Mouse (Mus musculus) heart, postnatal 0 days (tissue): ENCODE data around the gene Cpz. TPM values are rescaled to one million over a fixed set of nuclear protein-coding genes. Genes with fewer than 3 reads are reported as not detected.
A peak's percentile ranks its signal among the peaks of the same experiment; 100 is the strongest.

ENCODE experiments used
- ATAC-seq: fragments of 200-750 bp; cut with Nextera tagmentation; 2 replicates; pipeline ENCODE4 v1.8.0; 2017; ENCODE audit warnings: low read depth, moderate number of reproducible peaks, moderate library complexity; ENCODE audit not compliant: insufficient read depth
- DNase-seq: peaks from one replicate; pipeline ENCODE4 v3.0.0-alpha.2; 2016; ENCODE audit warnings: low spot score
- H3K27ac ChIP-seq: fragments of 300-500 bp; sonication (generic); 2 replicates; pipeline ENCODE4 v1.5.1; 2014; ENCODE audit warnings: low read depth, mild to moderate bottlenecking
- H3K27me3 ChIP-seq: fragments of 300-500 bp; sonication (generic); 2 replicates; pipeline ENCODE4 v1.6.1; 2014; ENCODE audit warnings: low read length, mixed read lengths; ENCODE audit not compliant: control insufficient read depth, insufficient read depth
- H3K36me3 ChIP-seq: fragments of 300-500 bp; sonication (generic); replicated peaks from 2 replicates; pipeline ENCODE4 v1.6.1; 2014; ENCODE audit warnings: low read length, mixed read lengths; ENCODE audit not compliant: control insufficient read depth, insufficient read depth
- H3K4me1 ChIP-seq: fragments of 300-500 bp; sonication (generic); 2 replicates; pipeline ENCODE4 v1.6.1; 2014; ENCODE audit warnings: antibody characterized with exemption; ENCODE audit not compliant: control insufficient read depth, insufficient read depth
- H3K4me2 ChIP-seq: fragments of 300-500 bp; sonication (generic); 2 replicates; pipeline ENCODE4 v1.6.1; 2014; ENCODE audit warnings: low read depth, mild to moderate bottlenecking, low read length, moderate library complexity
- H3K4me3 ChIP-seq: fragments of 300-500 bp; sonication (generic); 2 replicates; pipeline ENCODE4 v1.5.1; 2014; ENCODE audit warnings: low read depth, low read length
- H3K9ac ChIP-seq: fragments of 300-500 bp; sonication (generic); replicated peaks from 2 replicates; pipeline ENCODE4 v1.6.1; 2014; ENCODE audit warnings: low read depth, low read length, mixed read lengths
- H3K9me3 ChIP-seq: fragments of 300-500 bp; sonication (generic); replicated peaks from 2 replicates; pipeline ENCODE4 v1.6.1; 2016; ENCODE audit warnings: low read length; ENCODE audit not compliant: control insufficient read depth
- CTCF ChIP-seq: IDR thresholded peaks from 2 replicates; pipeline ENCODE4 v1.5.1; 2016; ENCODE audit warnings: antibody characterized with exemption, control low read depth, low read depth
- EP300 ChIP-seq: IDR thresholded peaks from 2 replicates; pipeline ENCODE4 v1.6.1; 2016; ENCODE audit warnings: antibody characterized with exemption, low read depth
- WGBS: fragments of 180-500 bp; shearing (Covaris S2); extraction: QIAGEN DNeasy Blood & Tissue Kit; methylation state at CpG from one replicate; pipeline ENCODE4 v1.1.7; 2014; 5-methylcytosine and 5-hydroxymethylcytosine counted together
- polyA plus RNA-seq: library from polyadenylated mRNA; unstranded; fragments of >200 nt; fragmentation: Nextera tagmentation; extraction: Ambion mirVana; gene quantifications from 2 replicates; pipeline ENCODE4 v1.2.1, GENCODE M21; 2015
- total RNA-seq: library from RNA; depleted of rRNA; stranded (reverse); fragments of >200 nt; gene quantifications from 2 replicates; pipeline ENCODE4 v1.2.3, GENCODE M21; 2014; ENCODE audit warnings: low replicate concordance

Cpz gene
- total and polyA plus RNA-seq, 2 experiments from 2014 or later: 3.8 to 6.8 TPM

- ATAC-seq: no peak
- 53% methylated on average over 4 of the region's 4 CpGs for WGBS
- TF ChIP-seq CTCF (no peak), EP300 (no peak)
Measured at GRCm38 (mm10) chr5:35539576-35539975, 14.1 kb upstream of the Cpz start.

GRCm38 (mm10) chr5:35538022-35538421 lies 12.5 kb upstream of the Cpz start:
- no peak for TF ChIP-seq CTCF
- no peak for TF ChIP-seq EP300
- H3K36me3 ChIP-seq: no peaks in the 10 kb centered on the region
- H3K9ac ChIP-seq: no peak overlapping the region
- H3K9me3 ChIP-seq: no peaks in the 10 kb centered on the region
- WGBS: 64% methylated on average over 3 of the region's 3 CpGs
- DNase-seq (no peak), ATAC-seq (no peak)
- H3K4me1 ChIP-seq: no peaks in the 10 kb centered on the region
- H3K27me3 ChIP-seq: no peaks in the 10 kb centered on the region
- H3K4me2 ChIP-seq: no peak overlapping the region
- no peak overlapping the region for H3K27ac ChIP-seq
- H3K4me3 ChIP-seq: no peak overlapping the region

More at GRCm38 (mm10) chr5:35539576-35539975, 14.1 kb upstream of the Cpz start:
- no peaks in the 10 kb centered on the region for H3K9me3 ChIP-seq
- H3K27ac ChIP-seq: no peak overlapping the region
- H3K27me3 ChIP-seq: no peaks in the 10 kb centered on the region
- H3K4me1 ChIP-seq: no peaks in the 10 kb centered on the region
- no peak for DNase-seq
- no peak overlapping the region for H3K4me3 ChIP-seq
- no peaks in the 10 kb centered on the region for H3K36me3 ChIP-seq
- H3K4me2 ChIP-seq: no peak overlapping the region
- H3K9ac ChIP-seq: no peak overlapping the region

- ATAC-seq (no peak), DNase-seq (no peak)
- whole genome bisulfite sequencing: 71% methylated on average over 1 of the region's 1 CpGs
- no peak overlapping the region for H3K9ac ChIP-seq
- no peak for TF ChIP-seq CTCF
- TF ChIP-seq EP300: no peak
- no peak overlapping the region for H3K27ac ChIP-seq
- no peak overlapping the region for H3K4me3 ChIP-seq
- H3K27me3 ChIP-seq: no peaks in the 10 kb centered on the region
- H3K4me2 ChIP-seq: no peak overlapping the region
- H3K36me3 ChIP-seq: no peaks in the 10 kb centered on the region
- no peaks in the 10 kb centered on the region for H3K9me3 ChIP-seq
- no peaks in the 10 kb centered on the region for H3K4me1 ChIP-seq
Measured at GRCm38 (mm10) chr5:35537474-35537873, 12.0 kb upstream of the Cpz start.

GRCm38 (mm10) chr5:35536271-35536670 lies 10.8 kb upstream of the Cpz start:
- WGBS: 64% methylated on average over 3 of the region's 3 CpGs
- peak; percentile 26; the same call in 1 of the 2 replicates for TF ChIP-seq CTCF
- no peak for TF ChIP-seq EP300
- H3K9ac ChIP-seq: no peak overlapping the region
- no peak overlapping the region for H3K4me3 ChIP-seq
- no peak overlapping the region for H3K27ac ChIP-seq
- no peak overlapping the region for H3K4me2 ChIP-seq
- H3K9me3 ChIP-seq: no peaks in the 10 kb centered on the region
- H3K27me3 ChIP-seq: no peaks in the 10 kb centered on the region
- H3K36me3 ChIP-seq: no peaks in the 10 kb centered on the region
- ATAC-seq (no peak), DNase-seq (no peak)
- no peaks in the 10 kb centered on the region for H3K4me1 ChIP-seq

GRCm38 (mm10) chr5:35531586-35531985 lies 6.1 kb upstream of the Cpz start:
- H3K27me3 ChIP-seq: peaks cover 8% of the 10 kb centered on the region
- H3K36me3 ChIP-seq: no peaks in the 10 kb centered on the region
- no peak overlapping the region for H3K4me2 ChIP-seq
- no peak overlapping the region for H3K4me3 ChIP-seq
- no peak for TF ChIP-seq CTCF
- TF ChIP-seq EP300: no peak
- H3K4me1 ChIP-seq: no peaks in the 10 kb centered on the region
- WGBS: 15% methylated on average over 10 of the region's 10 CpGs
- no peaks in the 10 kb centered on the region for H3K9me3 ChIP-seq
- H3K9ac ChIP-seq: no peak overlapping the region
- DNase-seq: peak; percentile 47
- H3K27ac ChIP-seq: no peak overlapping the region
- 0 out of 2 replicates have a peak, but pooled peaks have one; percentile 36 for ATAC-seq

GRCm38 (mm10) chr5:35530442-35530841 lies 4.9 kb upstream of the Cpz start:
- H3K4me1 ChIP-seq: no peaks in the 10 kb centered on the region
- DNase-seq (peak; percentile 29), ATAC-seq (0 out of 2 replicates have a peak, but pooled peaks have one; percentile 8)
- no peak overlapping the region for H3K9ac ChIP-seq
- no peak overlapping the region for H3K4me3 ChIP-seq
- H3K27me3 ChIP-seq: peaks cover 19% of the 10 kb centered on the region
- H3K27ac ChIP-seq: no peak overlapping the region
- no peak overlapping the region for H3K4me2 ChIP-seq
- TF ChIP-seq CTCF: peak; percentile 54
- no peak for TF ChIP-seq EP300
- H3K36me3 ChIP-seq: no peaks in the 10 kb centered on the region
- no peaks in the 10 kb centered on the region for H3K9me3 ChIP-seq
- WGBS: 10% methylated on average over 4 of the region's 4 CpGs
